Mouse (Mus musculus) stomach, embryonic 15.5 days (tissue): Measurements from ENCODE around the gene Prune1. TPM values are rescaled to one million over a fixed set of nuclear protein-coding genes. Genes with fewer than 3 reads are reported as not detected.

Experiments
- ATAC-seq: fragments of 200-750 bp; cut with Nextera tagmentation; 2 replicates; pipeline ENCODE4 v1.8.0; 2017; ENCODE audit warnings: low read depth, moderate number of reproducible peaks, moderate TSS enrichment; ENCODE audit not compliant: insufficient read depth, low FRiP score
- H3K27ac ChIP-seq: fragments of 300-500 bp; sonication (generic); 2 replicates; pipeline ENCODE4 v1.5.1; 2015; ENCODE audit warnings: mild to moderate bottlenecking, inconsistent platforms
- H3K27me3 ChIP-seq: fragments of 300-500 bp; sonication (generic); replicated peaks from 2 replicates; pipeline ENCODE4 v1.6.1; 2015; ENCODE audit warnings: inconsistent platforms
- H3K36me3 ChIP-seq: fragments of 300-500 bp; sonication (generic); 2 replicates; pipeline ENCODE4 v1.6.1; 2015; ENCODE audit warnings: inconsistent platforms
- H3K4me1 ChIP-seq: fragments of 300-500 bp; sonication (generic); 2 replicates; pipeline ENCODE4 v1.6.1; 2015; ENCODE audit warnings: inconsistent platforms
- H3K4me2 ChIP-seq: fragments of 300-500 bp; sonication (generic); 2 replicates; pipeline ENCODE4 v1.6.1; 2015; ENCODE audit warnings: mild to moderate bottlenecking, inconsistent platforms
- H3K4me3 ChIP-seq: fragments of 300-500 bp; sonication (generic); replicated peaks from 2 replicates; pipeline ENCODE4 v1.5.1; 2015; ENCODE audit warnings: inconsistent platforms
- H3K9ac ChIP-seq: fragments of 300-500 bp; sonication (generic); 2 replicates; pipeline ENCODE4 v1.6.1; 2015; ENCODE audit warnings: inconsistent platforms
- H3K9me3 ChIP-seq: fragments of 300-500 bp; sonication (generic); 2 replicates; pipeline ENCODE4 v1.6.1; 2016; ENCODE audit warnings: inconsistent platforms
- WGBS: fragments of 180-500 bp; shearing (Covaris S2); methylation state at CpG from one replicate; pipeline ENCODE4 v1.1.7; 2015; 5-methylcytosine and 5-hydroxymethylcytosine counted together
- polyA plus RNA-seq: library from polyadenylated mRNA; unstranded; fragments of >200 nt; fragmentation: Nextera tagmentation; extraction: Ambion mirVana; gene quantifications from 2 replicates; pipeline ENCODE4 v1.2.1, GENCODE M21; 2015

Prune1 gene
- 16.6 and 17.3 TPM in 2 replicates for polyA plus RNA-seq

DNA sequence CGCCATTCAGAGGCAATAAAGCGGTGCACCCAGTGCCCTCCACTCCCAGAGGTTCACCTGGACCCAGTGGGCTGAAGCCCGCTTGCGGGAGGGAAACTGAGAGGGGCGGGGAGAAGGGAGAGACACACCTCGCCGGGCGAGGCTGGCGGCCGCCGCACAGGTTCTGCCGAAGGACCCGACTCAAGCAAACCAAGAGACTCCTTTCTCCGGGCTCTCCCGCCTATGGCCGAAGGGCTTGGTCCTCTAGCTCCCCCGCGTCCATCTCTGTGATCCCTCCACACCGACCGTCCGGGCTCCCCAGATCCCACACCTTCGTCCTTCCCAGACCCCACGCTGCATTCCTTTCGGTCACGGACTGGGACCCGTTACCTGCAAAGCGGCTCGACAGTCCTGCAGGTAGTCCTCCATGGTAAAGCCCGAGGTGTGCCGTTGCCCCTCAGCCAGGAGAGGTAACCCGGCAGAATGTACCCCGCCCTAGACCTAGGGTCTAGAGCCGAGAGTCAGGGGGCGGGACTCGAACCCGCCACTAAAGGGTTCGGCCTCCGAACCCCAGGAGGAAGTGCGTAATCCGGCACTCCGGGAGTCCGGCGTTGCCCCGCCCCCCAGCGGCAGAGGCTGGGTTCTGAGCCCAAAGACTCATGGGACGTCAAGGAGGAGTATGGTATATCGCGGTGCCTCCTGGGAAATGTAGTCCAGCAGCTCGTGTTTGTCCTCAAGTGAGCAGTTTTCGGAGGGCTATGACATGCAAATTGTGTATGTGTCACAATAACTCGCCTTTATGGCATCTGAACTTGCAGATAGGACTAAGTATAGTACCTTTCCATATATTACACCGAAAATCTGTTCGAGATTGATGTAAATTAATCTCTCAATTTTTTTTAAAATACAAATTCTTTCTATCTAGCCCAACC is at the start of gene Prune1, which contains the start of gene Mindy1:
Prune1 (minus strand) TSS at position 861 of the 911 bp plus-strand sequence.
Mindy1 (plus strand) TSS at position 130 of the 911 bp plus-strand sequence.
- Histone ChIP-seq H3K36me3 (no peaks in the 10 kb centered on the region), H3K4me3 (peak within 1 kb of the TSS; percentile 72), H3K4me2 (peak within 1 kb of the TSS; percentile 79), H3K4me1 (peaks cover 18% of the 10 kb centered on the region), H3K9me3 (no peaks in the 10 kb centered on the region), H3K9ac (peak within 1 kb of the TSS; percentile 84), H3K27ac (peak within 1 kb of the TSS; percentile 97), H3K27me3 (no peaks in the 10 kb centered on the region)
- WGBS, result under 1% methylated on average over 53 of the region's 53 CpGs
- ATAC-seq, result peak; percentile 89

DNA sequence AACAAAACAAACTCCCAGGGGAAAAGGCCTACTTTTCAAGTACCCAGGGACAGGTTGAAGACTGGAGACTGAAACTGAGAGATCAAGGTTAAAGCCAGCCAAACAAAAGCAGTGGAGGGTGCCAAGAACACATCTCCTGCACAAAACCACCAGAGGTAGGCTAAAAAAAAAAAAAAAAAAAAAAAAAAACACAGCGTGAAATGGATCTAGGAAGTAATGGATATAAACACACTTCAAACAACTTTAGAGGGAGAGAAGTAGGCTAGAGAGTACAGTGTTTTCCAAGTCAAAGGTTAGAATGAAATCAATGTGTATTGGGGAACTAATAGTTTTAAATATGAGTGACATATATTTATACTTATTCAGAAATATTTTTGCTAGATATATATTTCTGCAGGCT is 49.7 kb upstream of the Prune1 start:
- H3K27me3 ChIP-seq, result no peaks in the 10 kb centered on the region
- H3K36me3 ChIP-seq, result peaks cover 37% of the 10 kb centered on the region

GRCm38 (mm10) chr3:95328803-95329404 is 47.0 kb upstream of the Prune1 start:
- H3K9ac ChIP-seq, result no peak overlapping the region
- 85% methylated on average over 1 of the region's 1 CpGs for WGBS
- no peak overlapping the region for H3K27ac ChIP-seq
- ATAC-seq, result no peak
- no peak overlapping the region for H3K4me2 ChIP-seq
- H3K4me1 ChIP-seq, result no peaks in the 10 kb centered on the region
- H3K27me3 ChIP-seq, result no peaks in the 10 kb centered on the region
- H3K4me3 ChIP-seq, result no peak overlapping the region
- H3K9me3 ChIP-seq, result no peaks in the 10 kb centered on the region
- peaks cover 40% of the 10 kb centered on the region for H3K36me3 ChIP-seq

More for the DNA sequence above, 49.7 kb upstream of the Prune1 start:
- Histone ChIP-seq H3K4me2 (no peak overlapping the region), H3K27ac (no peak overlapping the region), H3K9ac (no peak overlapping the region), H3K4me1 (no peaks in the 10 kb centered on the region), H3K4me3 (no peak overlapping the region), H3K9me3 (no peaks in the 10 kb centered on the region)
- no peak for ATAC-seq
- 100% methylated on average over 1 of the region's 1 CpGs for WGBS

DNA sequence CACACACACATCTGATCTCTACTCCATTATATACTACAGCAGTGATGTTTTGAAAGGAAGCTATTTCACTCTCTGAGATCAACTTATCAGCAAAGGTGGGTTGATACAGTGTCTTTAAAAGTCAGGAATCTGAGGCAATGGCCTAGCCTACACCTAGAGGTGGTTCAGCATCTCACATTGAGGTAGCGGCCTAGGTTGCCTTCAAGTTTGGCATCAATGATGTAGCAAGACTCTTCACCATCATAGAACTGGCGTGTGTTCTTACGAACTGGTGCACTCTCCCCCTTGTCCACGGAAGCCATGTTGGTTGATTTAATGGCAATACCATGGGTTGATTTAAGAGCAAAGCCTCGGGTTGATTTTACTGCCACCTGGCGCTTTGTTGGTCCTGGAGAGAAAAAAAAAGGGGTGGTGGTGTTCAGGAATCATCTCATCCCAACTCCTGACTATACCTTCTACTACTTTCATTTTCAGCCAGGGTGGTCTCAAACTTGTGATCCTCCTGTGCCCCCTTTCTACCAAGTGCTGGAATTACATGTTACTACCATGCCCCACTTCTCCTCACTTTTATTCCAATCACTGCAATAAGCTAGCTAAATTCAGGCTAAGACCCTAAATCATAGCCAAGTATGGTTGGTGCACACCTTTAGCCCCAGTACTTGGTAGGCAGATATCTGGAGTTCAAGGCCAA is 42.7 kb upstream of the Prune1 start:
- Histone ChIP-seq H3K9me3 (no peaks in the 10 kb centered on the region), H3K27ac (no peak overlapping the region), H3K4me3 (no peak overlapping the region), H3K4me2 (no peak overlapping the region), H3K27me3 (no peaks in the 10 kb centered on the region), H3K4me1 (no peaks in the 10 kb centered on the region), H3K9ac (no peak overlapping the region), H3K36me3 (peaks cover 60% of the 10 kb centered on the region)
- 90% methylated on average over 6 of the region's 6 CpGs for WGBS
- no peak for ATAC-seq

DNA sequence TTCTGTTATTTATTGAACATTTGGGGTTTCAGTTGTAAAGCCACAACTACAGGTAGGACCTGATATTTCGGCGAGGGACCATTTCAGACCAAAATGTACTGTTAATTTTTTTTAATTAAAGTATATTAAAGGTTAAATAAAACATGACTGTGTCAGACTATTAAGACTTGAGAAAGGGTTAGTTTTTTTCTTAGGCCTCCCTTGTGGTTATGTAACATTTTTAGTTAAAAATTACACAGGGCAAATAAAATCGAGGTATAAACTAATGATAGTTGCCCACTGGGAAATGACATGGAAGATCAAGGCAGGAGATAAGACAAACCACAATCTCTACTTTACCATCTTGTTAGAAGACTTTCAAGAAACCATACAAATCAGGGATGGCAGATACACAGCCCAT is 41.6 kb upstream of the Prune1 start:
- Histone ChIP-seq H3K4me3 (no peak overlapping the region), H3K27ac (no peak overlapping the region), H3K9ac (no peak overlapping the region), H3K4me2 (no peak overlapping the region), H3K4me1 (peaks cover 4% of the 10 kb centered on the region; the same call in 1 of the 2 replicates), H3K9me3 (no peaks in the 10 kb centered on the region), H3K27me3 (no peaks in the 10 kb centered on the region), H3K36me3 (peaks cover 60% of the 10 kb centered on the region)
- WGBS, result 86% methylated on average over 3 of the region's 3 CpGs
- ATAC-seq, result no peak

- Histone ChIP-seq H3K27ac (no peak overlapping the region), H3K4me1 (peaks cover 26% of the 10 kb centered on the region), H3K36me3 (peaks cover 42% of the 10 kb centered on the region), H3K9ac (no peak overlapping the region), H3K9me3 (no peaks in the 10 kb centered on the region), H3K4me3 (no peak overlapping the region), H3K27me3 (no peaks in the 10 kb centered on the region), H3K4me2 (no peak overlapping the region)
- WGBS, result 73% methylated on average over 12 of the region's 12 CpGs
- ATAC-seq, result no peak
These were observed 38.1 kb upstream of the Prune1 start for GRCm38 (mm10) chr3:95319701-95320625.

GRCm38 (mm10) chr3:95319110-95319509 is 37.2 kb upstream of the Prune1 start:
- H3K27me3 ChIP-seq, result no peaks in the 10 kb centered on the region
- H3K27ac ChIP-seq, result 0 out of 2 replicates have a peak overlapping the region, but pooled peaks have one; percentile 14
- no peak overlapping the region for H3K4me3 ChIP-seq
- no peak overlapping the region for H3K4me2 ChIP-seq
- no peak overlapping the region for H3K9ac ChIP-seq
- 52% methylated on average over 2 of the region's 2 CpGs for WGBS
- H3K4me1 ChIP-seq, result peaks cover 26% of the 10 kb centered on the region
- H3K36me3 ChIP-seq, result peaks cover 33% of the 10 kb centered on the region
- no peaks in the 10 kb centered on the region for H3K9me3 ChIP-seq
- ATAC-seq, result no peak

GRCm38 (mm10) chr3:95318548-95318947 is 36.7 kb upstream of the Prune1 start:
- H3K9me3 ChIP-seq, result no peaks in the 10 kb centered on the region
- no peak overlapping the region; the same call in 1 of the 2 replicates for H3K9ac ChIP-seq
- no peak overlapping the region for H3K4me3 ChIP-seq
- H3K4me2 ChIP-seq, result no peak overlapping the region
- no peaks in the 10 kb centered on the region for H3K27me3 ChIP-seq
- H3K4me1 ChIP-seq, result peaks cover 26% of the 10 kb centered on the region
- H3K36me3 ChIP-seq, result peaks cover 27% of the 10 kb centered on the region
- WGBS, result 41% methylated on average over 6 of the region's 6 CpGs
- H3K27ac ChIP-seq, result 0 out of 2 replicates have a peak overlapping the region, but pooled peaks have one; percentile 14
- ATAC-seq, result 0 out of 2 replicates have a peak, but pooled peaks have one; percentile 3

- H3K4me3 ChIP-seq, result 0 out of 2 replicates have a peak overlapping the region, but pooled peaks have one; percentile 5
- 22% methylated on average over 12 of the region's 12 CpGs for WGBS
- H3K27me3 ChIP-seq, result no peaks in the 10 kb centered on the region
- H3K27ac ChIP-seq, result 0 out of 2 replicates have a peak overlapping the region, but pooled peaks have one; percentile 11
- peak overlapping the region; percentile 35 for H3K4me2 ChIP-seq
- peaks cover 19% of the 10 kb centered on the region for H3K36me3 ChIP-seq
- peak overlapping the region; percentile 10; the same call in 1 of the 2 replicates for H3K9ac ChIP-seq
- peaks cover 26% of the 10 kb centered on the region for H3K4me1 ChIP-seq
- no peak; the same call in 1 of the 2 replicates for ATAC-seq
- no peaks in the 10 kb centered on the region for H3K9me3 ChIP-seq
These were observed 35.7 kb upstream of the Prune1 start for GRCm38 (mm10) chr3:95317414-95318080.

- no peak for ATAC-seq
- Histone ChIP-seq H3K36me3 (peaks cover 4% of the 10 kb centered on the region; the same call in 1 of the 2 replicates), H3K27ac (peak overlapping the region; percentile 94), H3K9me3 (no peaks in the 10 kb centered on the region), H3K27me3 (no peaks in the 10 kb centered on the region), H3K4me1 (peaks cover 26% of the 10 kb centered on the region), H3K9ac (peak overlapping the region; percentile 98), H3K4me3 (peak overlapping the region; percentile 86), H3K4me2 (peak overlapping the region; percentile 80)
- WGBS, result 12% methylated on average over 9 of the region's 9 CpGs
These were observed 34.1 kb upstream of the Prune1 start for GRCm38 (mm10) chr3:95315844-95316550.
